Mouse (Mus musculus) bone marrow macrophage, adult 2 months (primary cell): ENCODE results near the gene Cand2. TPM values are rescaled to one million over a fixed set of nuclear protein-coding genes. Genes with fewer than 3 reads are reported as not detected.

Source experiments
- H3K27ac ChIP-seq: 2 replicates; pipeline ENCODE4 v1.5.1; 2012; ENCODE audit warnings: low read depth, low read length; ENCODE audit not compliant: insufficient read depth
- H3K4me1 ChIP-seq: 2 replicates; pipeline ENCODE4 v1.6.1; 2012; ENCODE audit warnings: low read length; ENCODE audit not compliant: control insufficient read depth, insufficient read depth
- H3K4me3 ChIP-seq: 2 replicates; pipeline ENCODE4 v1.5.1; 2012; ENCODE audit warnings: mild to moderate bottlenecking, low read length, moderate library complexity; ENCODE audit not compliant: insufficient read depth
- CTCF ChIP-seq: IDR thresholded peaks from 2 replicates; pipeline ENCODE4 v1.5.1; 2012; ENCODE audit warnings: low read depth, mild to moderate bottlenecking, low read length, moderate library complexity
- POLR2A ChIP-seq: IDR thresholded peaks from 2 replicates; pipeline ENCODE4 v1.6.1; 2012; ENCODE audit warnings: mild to moderate bottlenecking, low read depth, low read length, borderline replicate concordance
- polyA plus RNA-seq: library from polyadenylated mRNA; stranded (reverse); fragments of >200 nt; gene quantifications from 2 replicates; pipeline ENCODE4 v1.2.4, GENCODE M21; 2012; ENCODE audit not compliant: missing spikeins, insufficient read depth, insufficient read length

Cand2 gene
- polyA plus RNA-seq, 1 experiment: 0.40 TPM

- no peak overlapping the region for H3K27ac ChIP-seq
- no peak for TF ChIP-seq CTCF
- TF ChIP-seq POLR2A: no peak
- no peak overlapping the region for H3K4me3 ChIP-seq
- H3K4me1 ChIP-seq: peaks cover 10% of the 10 kb centered on the region
These were observed 2.1 kb upstream of the Cand2 start for GRCm38 (mm10) chr6:115772201-115772600.

GRCm38 (mm10) chr6:115772604-115773003 lies 1.7 kb upstream of the Cand2 start:
- Histone ChIP-seq H3K27ac (no peak overlapping the region), H3K4me1 (peaks cover 6% of the 10 kb centered on the region), H3K4me3 (no peak overlapping the region)
- no peak for TF ChIP-seq CTCF
- TF ChIP-seq POLR2A: no peak

GRCm38 (mm10) chr6:115773966-115774413 lies 348 bp upstream of the Cand2 start:
- peaks cover 2% of the 10 kb centered on the region; the same call in 1 of the 2 replicates for H3K4me1 ChIP-seq
- no peak overlapping the region for H3K27ac ChIP-seq
- TF ChIP-seq CTCF (no peak), POLR2A (no peak)
- H3K4me3 ChIP-seq: peak overlapping the region; percentile 60

- H3K4me3 ChIP-seq: no peak overlapping the region
These were observed 1.5 kb downstream of the Cand2 start for GRCm38 (mm10) chr6:115775838-115776237.

GRCm38 (mm10) chr6:115776363-115776762 lies 2.0 kb downstream of the Cand2 start:
- no peak overlapping the region for H3K4me3 ChIP-seq
- no peak for TF ChIP-seq CTCF
- no peak for TF ChIP-seq POLR2A
- peaks cover 2% of the 10 kb centered on the region; the same call in 1 of the 2 replicates for H3K4me1 ChIP-seq
- H3K27ac ChIP-seq: no peak overlapping the region

More at GRCm38 (mm10) chr6:115775838-115776237, 1.5 kb downstream of the Cand2 start:
- peaks cover 2% of the 10 kb centered on the region; the same call in 1 of the 2 replicates for H3K4me1 ChIP-seq
- no peak overlapping the region for H3K27ac ChIP-seq
- TF ChIP-seq CTCF (no peak), POLR2A (no peak)

- no peaks in the 10 kb centered on the region for H3K4me1 ChIP-seq
- no peak overlapping the region for H3K4me3 ChIP-seq
- no peak overlapping the region for H3K27ac ChIP-seq
- no peak for TF ChIP-seq CTCF
- TF ChIP-seq POLR2A: no peak
These were observed 8.4 kb downstream of the Cand2 start for GRCm38 (mm10) chr6:115782781-115783180.

GRCm38 (mm10) chr6:115791016-115791415 lies 16.7 kb downstream of the Cand2 start:
- H3K27ac ChIP-seq: no peak overlapping the region
- H3K4me3 ChIP-seq: no peak overlapping the region
- no peak for TF ChIP-seq POLR2A
- no peak for TF ChIP-seq CTCF
- peaks cover 9% of the 10 kb centered on the region for H3K4me1 ChIP-seq

GRCm38 (mm10) chr6:115791842-115792686 lies 17.7 kb downstream of the Cand2 start:
- Histone ChIP-seq H3K4me1 (peaks cover 9% of the 10 kb centered on the region), H3K27ac (no peak overlapping the region), H3K4me3 (no peak overlapping the region)

GRCm38 (mm10) chr6:115792691-115793215 lies 18.4 kb downstream of the Cand2 start:
- no peak for TF ChIP-seq POLR2A
- TF ChIP-seq CTCF: no peak
- peaks cover 9% of the 10 kb centered on the region for H3K4me1 ChIP-seq
- H3K27ac ChIP-seq: no peak overlapping the region
- no peak overlapping the region for H3K4me3 ChIP-seq

More at GRCm38 (mm10) chr6:115791842-115792686, 17.7 kb downstream of the Cand2 start:
- TF ChIP-seq CTCF: no peak
- TF ChIP-seq POLR2A: no peak

GRCm38 (mm10) chr6:115801811-115802210 lies 27.5 kb downstream of the Cand2 start:
- H3K4me1 ChIP-seq: peaks cover 2% of the 10 kb centered on the region; the same call in 1 of the 2 replicates
- TF ChIP-seq CTCF: no peak
- no peak for TF ChIP-seq POLR2A
- H3K4me3 ChIP-seq: no peak overlapping the region
- H3K27ac ChIP-seq: no peak overlapping the region
